Mouse (Mus musculus): ENCODE measurements around the gene Akap6. TPM values are rescaled to one million over a fixed set of nuclear protein-coding genes. Genes with fewer than 3 reads are reported as not detected.

Akap6 gene
- total RNA-seq, 2 experiments from 2014 or later: 141 to 151 TPM

- DNase-seq (ENCODE audit: low spot score in 2 of 2): no peak
Observed at GRCm38 (mm10) chr12:53029910-53030309, 330.7 kb downstream of the Akap6 start.

DNA sequence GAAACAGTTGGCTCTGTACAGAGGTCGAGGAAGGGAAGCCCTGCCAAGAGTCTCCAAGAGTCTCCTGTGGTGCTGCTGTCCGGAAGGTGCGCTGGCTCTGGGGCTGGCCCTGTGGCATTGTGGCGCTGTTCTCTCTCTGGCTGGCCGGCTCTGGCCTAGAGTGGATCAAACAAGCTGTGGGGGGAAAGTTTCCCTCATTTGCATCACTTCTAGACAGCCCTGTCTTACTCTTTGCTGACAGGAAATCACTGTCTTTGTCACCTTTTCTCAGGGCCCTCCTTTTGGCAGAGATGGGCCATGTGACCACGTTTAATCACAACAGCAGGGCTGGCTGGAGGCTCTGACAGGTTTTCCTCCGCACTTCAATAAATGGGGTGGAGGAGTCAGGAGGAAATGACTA is 333.6 kb downstream of the Akap6 start:
- DNase-seq (ENCODE audit: low spot score in 2 of 2): peak; percentile 27 to 51

DNA sequence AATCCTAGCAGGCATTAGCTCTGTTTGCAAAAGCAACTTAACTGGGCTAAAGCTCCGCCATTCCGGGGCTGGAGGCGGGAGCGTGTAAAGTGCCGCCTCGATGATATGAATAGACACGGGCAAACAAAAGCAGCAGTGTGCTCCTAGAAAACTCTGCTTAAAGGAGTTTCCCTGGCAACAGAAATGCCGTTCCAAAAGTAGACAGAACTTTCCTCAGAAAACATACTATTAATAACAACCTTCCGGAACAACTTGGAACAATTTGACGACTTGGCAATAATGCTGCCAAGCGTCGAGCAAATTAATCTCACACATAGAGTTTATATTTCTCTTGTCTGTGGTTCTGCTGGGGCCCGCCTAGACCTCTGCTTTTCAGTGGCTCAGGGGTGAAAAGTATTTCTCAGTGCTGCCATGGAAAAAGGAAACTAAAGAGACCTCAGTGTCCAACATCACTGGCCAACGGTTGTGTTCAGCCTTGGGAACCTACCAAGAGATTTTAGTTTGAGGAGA is 334.3 kb downstream of the Akap6 start:
- peak; percentile 62 to 86 for DNase-seq (ENCODE audit: low spot score in 2 of 2)

DNA sequence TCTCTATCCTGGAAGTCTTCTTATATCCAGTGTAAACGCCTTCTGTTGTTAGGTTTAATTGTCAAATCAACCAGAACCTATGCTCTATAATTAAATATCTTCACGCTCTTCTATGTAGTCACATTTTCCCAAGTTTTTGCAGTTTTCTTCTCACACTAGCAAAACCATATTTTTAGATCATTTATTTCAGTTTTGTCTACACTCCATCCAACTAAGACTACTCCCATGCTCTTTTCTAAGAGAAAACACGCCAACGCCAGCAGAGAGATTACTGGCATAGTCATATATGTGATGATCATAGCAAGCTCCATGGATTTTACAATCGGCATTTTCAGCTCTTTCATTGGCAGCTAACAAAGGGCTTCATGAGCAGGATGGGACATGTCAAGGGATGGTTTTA is 341.5 kb downstream of the Akap6 start:
- no peak for DNase-seq (ENCODE audit: low spot score in 2 of 2)

DNA sequence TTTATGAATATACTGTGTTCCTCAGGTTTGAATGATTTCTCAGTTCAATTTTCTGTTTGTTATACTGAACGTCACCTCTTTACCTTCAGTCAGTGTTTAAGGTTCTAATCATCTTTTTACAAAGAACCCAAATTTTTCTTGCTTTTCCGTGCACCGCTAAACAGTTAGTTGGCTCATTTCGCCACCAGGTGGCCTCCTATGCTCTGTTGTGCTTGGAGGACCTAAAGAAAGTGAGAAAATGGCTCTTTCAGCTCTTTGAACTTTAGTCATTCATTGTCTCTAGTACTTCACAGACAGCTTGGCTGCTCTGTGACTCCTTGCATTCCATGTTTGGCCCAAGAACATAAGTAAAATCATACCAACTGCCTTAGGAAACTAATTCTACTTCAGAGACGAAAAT is 343.6 kb downstream of the Akap6 start:
- no peak for DNase-seq (ENCODE audit: low spot score in 2 of 2)

DNA sequence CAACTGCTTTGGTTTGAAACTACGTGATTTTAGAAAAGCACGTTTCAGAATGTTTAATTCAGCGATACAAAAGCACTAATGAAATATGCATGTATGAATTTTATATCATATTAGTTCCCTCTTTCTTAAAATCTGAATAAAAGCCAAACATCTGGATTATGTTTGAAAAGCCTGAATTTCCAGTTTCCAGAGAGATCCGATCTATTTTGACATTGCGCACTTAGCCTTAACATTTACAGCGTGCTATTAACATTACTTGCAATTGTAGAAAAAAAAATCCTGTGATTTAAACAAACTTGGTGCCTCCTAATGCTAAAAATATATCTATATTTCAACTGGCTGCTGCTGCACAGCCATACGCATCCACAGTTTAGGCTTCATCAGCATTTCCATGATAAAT is 358.4 kb downstream of the Akap6 start:
- no peak for DNase-seq (ENCODE audit: low spot score in 2 of 2)

DNA sequence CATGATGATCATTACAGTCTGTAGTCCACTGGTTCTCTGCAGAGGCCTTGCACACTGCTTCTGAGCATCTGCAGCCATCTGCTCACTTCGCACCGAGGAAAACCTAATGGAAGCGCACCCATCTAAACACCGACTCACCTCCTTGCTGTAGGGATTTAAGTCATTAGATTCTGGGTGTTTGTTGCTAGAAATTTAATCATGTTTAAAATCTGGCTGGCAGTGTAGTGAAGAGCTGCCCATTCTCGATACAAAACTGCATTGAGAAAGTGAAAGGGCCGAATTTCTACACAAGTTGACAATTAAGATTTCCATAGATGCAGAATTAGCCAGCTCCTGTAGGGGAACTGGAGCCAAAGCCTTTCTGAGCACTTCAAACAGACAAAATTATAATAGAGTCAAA is 361.7 kb downstream of the Akap6 start:
- DNase-seq (ENCODE audit: low spot score in 2 of 2): no peak

- no peak for DNase-seq (ENCODE audit: low spot score in 2 of 2)
Observed at GRCm38 (mm10) chr12:53061466-53062124, 362.4 kb downstream of the Akap6 start.

DNA sequence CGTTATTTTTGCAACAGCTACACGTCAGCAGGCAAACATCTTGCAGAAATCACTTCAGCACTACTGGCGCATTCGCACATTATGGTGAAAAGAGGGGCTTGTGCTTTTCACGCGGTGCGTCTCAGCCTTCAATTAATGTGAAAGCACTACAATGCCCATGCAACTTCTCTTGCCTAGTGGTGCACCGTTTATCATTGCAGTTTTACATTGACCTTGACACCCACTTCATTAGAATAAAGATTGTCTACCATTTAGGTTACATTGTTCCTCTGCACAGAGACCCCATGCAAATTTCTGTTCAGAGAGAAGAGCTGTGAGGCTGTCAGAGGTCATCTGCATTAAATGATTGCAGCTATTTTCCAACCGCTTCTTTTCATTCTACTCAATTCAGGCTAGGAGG is 363.8 kb downstream of the Akap6 start:
- no peak for DNase-seq (ENCODE audit: low spot score in 2 of 2)

GRCm38 (mm10) chr12:53064241-53064760 is 365.1 kb downstream of the Akap6 start:
- peak in 1 of 2 experiments; percentile 17 for DNase-seq (ENCODE audit: low spot score in 2 of 2)

GRCm38 (mm10) chr12:53065031-53065785 is 366.0 kb downstream of the Akap6 start:
- DNase-seq (ENCODE audit: low spot score in 2 of 2): no peak

- DNase-seq (ENCODE audit: low spot score in 2 of 2): no peak
Observed at GRCm38 (mm10) chr12:53066321-53066720, 367.1 kb downstream of the Akap6 start.

GRCm38 (mm10) chr12:53070907-53071306 is 371.7 kb downstream of the Akap6 start:
- DNase-seq (ENCODE audit: low spot score in 2 of 2): no peak

GRCm38 (mm10) chr12:53076595-53077400 is 377.6 kb downstream of the Akap6 start:
- no peak for DNase-seq (ENCODE audit: low spot score in 2 of 2)

DNA sequence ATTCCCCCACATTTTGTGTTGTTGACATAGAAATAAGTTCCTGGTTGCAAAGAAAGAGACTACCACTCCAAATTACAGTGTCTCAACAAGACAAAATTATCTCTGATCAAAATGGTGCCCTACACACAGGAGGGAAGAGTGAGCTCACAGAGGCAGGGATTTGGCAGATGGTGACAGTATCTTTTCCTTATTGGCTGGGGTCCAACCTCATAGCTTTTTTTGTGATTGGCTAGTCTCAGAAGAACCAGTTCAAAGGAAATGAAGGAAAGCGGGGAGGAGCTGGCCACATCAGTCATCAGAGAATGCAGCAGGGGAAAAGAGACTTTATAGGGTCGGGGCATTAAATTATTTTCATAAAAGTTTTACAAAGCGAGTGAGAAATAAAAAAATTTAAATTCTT is 386.6 kb downstream of the Akap6 start:
- no peak for DNase-seq (ENCODE audit: low spot score in 2 of 2)

DNA sequence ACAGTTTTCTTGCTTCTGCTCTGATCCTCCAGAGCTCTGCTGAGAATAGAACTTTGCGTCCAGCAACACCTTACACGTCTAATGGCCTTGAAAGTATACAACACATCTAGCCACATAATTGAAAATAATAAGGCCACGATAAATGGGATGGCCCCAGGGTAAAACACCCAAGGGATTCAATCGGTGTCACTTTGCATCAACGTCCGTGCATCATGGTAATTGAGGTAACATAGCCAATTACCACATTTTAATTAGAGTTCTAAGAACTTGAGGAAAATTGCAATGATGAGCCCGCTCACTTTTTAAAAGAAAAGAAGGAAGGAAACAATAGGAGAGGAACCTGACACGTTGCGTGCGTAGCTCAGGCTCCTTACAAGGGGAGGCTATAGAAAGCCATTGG is 413.1 kb downstream of the Akap6 start:
- no peak for DNase-seq (ENCODE audit: low spot score in 2 of 2)

GRCm38 (mm10) chr12:53119352-53119751 is 420.2 kb downstream of the Akap6 start:
- DNase-seq (ENCODE audit: low spot score in 2 of 2): no peak

- DNase-seq (ENCODE audit: low spot score in 2 of 2): peak; percentile 24 to 79
Observed at GRCm38 (mm10) chr12:53124131-53124530, 424.9 kb downstream of the Akap6 start.

GRCm38 (mm10) chr12:53124696-53125095 is 425.5 kb downstream of the Akap6 start:
- no peak for DNase-seq (ENCODE audit: low spot score in 2 of 2)

DNA sequence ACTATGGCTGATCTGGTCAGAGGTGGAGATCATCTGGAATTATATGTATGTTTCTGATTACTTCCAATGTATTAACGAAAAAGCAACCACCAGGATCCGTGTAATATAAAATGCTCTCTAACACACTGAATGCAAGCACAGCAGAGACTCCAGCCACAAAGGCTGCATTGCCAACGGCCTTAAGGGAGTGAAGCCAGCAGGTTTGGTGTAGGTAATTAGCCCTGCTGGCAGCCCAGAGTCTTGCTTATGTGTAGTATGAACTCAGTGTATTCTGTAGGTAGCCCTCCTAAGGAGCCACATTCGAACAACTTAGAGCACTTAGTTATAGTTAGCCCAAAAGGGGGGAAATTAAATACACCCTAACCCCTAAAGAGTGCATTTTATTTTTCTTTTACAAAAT is 426.1 kb downstream of the Akap6 start:
- no peak for DNase-seq (ENCODE audit: low spot score in 2 of 2)

GRCm38 (mm10) chr12:53134196-53134595 is 435.0 kb downstream of the Akap6 start:
- DNase-seq (ENCODE audit: low spot score in 2 of 2): no peak

GRCm38 (mm10) chr12:53137331-53137730 is 438.1 kb downstream of the Akap6 start:
- DNase-seq (ENCODE audit: low spot score in 2 of 2): no peak
